Mouse (Mus musculus) stomach, postnatal 0 days (tissue): ENCODE measurements at regions not wholly inside any gene's neighbourhood (a gene's known extent, or its start where the extent isn't known, plus 50 kb on each side); places are given as distances from the start of the nearest gene placed in this dataset.

Source experiments
- CTCF ChIP-seq: IDR thresholded peaks from 2 replicates; pipeline ENCODE4 v1.5.1; 2016; ENCODE audit warnings: antibody characterized with exemption, low read depth, mild to moderate bottlenecking, moderate library complexity
- EP300 ChIP-seq: optimal IDR thresholded peaks from 2 replicates; pipeline ENCODE3; 2016; ENCODE audit warnings: antibody characterized with exemption

DNA sequence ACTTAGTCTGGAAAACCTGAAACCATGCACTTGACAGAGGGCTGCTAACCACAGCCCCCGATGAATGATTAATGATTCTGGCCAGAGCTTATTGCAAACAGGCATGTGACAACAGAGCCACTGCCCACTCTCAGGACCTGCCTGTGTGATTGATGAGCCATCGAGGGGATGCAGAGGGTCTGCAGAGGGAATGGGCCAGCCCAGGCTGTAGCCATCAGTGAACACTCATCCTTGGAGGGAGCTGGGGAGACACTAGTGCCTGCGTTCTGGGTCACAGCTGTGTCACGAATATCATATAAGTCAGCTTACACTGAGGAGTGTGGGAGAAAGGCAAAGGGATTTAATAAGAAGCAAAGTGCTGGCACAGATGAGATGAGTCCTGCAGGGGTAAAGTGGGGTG is 100.8 kb upstream of the Ldah start:
- TF ChIP-seq EP300 (no peak), CTCF (no peak)
